In genomic region chr6:125493147-125493546, GRCm38 (mm10) we compare ENCODE assay signal across 8 mouse cellular contexts. TPM values are rescaled to one million over a fixed set of nuclear protein-coding genes. Genes with fewer than 3 reads are reported as not detected.
DNase-seq lines count a peak whose midpoint lies in the region; ATAC-seq and TF ChIP-seq lines count a peak whose summit lies in the region.

No protein-coding gene starts in this region.

- WGBS in kidney, postnatal 0 days = 52% methylated on average over 5 of the region's 5 CpGs
- WGBS in forebrain, embryonic 13.5 days = 51% methylated on average over 5 of the region's 5 CpGs
- 28% methylated on average over 5 of the region's 5 CpGs for WGBS in liver, embryonic 12.5 days (ENCODE audit: insufficient replicate concordance)
- 49% methylated on average over 5 of the region's 5 CpGs for WGBS in neural tube, embryonic 14.5 days

- TF ChIP-seq CTCF in kidney, postnatal 0 days (IDR thresholded peaks at IDR 0.05; ENCODE audit: low read depth) = no peak

- peak overlapping the region; percentile 78; the same call in 1 of the 2 replicates for H3K4me3 ChIP-seq in kidney, postnatal 0 days (replicated peaks; ENCODE audit: low read depth, low read length)
- H3K4me3 ChIP-seq in forebrain, embryonic 13.5 days = peak overlapping the region; percentile 65; the same call in 1 of the 2 replicates
- peak overlapping the region; percentile 64 for H3K4me3 ChIP-seq in liver, embryonic 12.5 days
- no peak overlapping the region for H3K4me3 ChIP-seq in neural tube, embryonic 14.5 days (ENCODE audit: low read depth, low read length)

- ATAC-seq in kidney, postnatal 0 days (replicated peaks; ENCODE audit: low FRiP score, low read depth) = no peak
- ATAC-seq in forebrain, embryonic 13.5 days = no peak
- no peak for ATAC-seq in liver, embryonic 12.5 days
- ATAC-seq in neural tube, embryonic 14.5 days (ENCODE audit: low read depth) = no peak

- peaks cover 17% of the 10 kb centered on the region for H3K4me1 ChIP-seq in kidney, postnatal 0 days (replicated peaks; ENCODE audit: insufficient read depth, low read length)
- peaks cover 13% of the 10 kb centered on the region; the same call in 1 of the 2 replicates for H3K4me1 ChIP-seq in forebrain, embryonic 13.5 days
- peaks cover 48% of the 10 kb centered on the region for H3K4me1 ChIP-seq in liver, embryonic 12.5 days
- H3K4me1 ChIP-seq in neural tube, embryonic 14.5 days (ENCODE audit: control insufficient read depth, insufficient read depth, low read length) = peaks cover 3% of the 10 kb centered on the region; the same call in 1 of the 2 replicates

- H3K4me2 ChIP-seq in kidney, postnatal 0 days (ENCODE audit: low read length) = peak overlapping the region; percentile 97
- peak overlapping the region; percentile 85 for H3K4me2 ChIP-seq in forebrain, embryonic 13.5 days
- peak overlapping the region; percentile 83 for H3K4me2 ChIP-seq in liver, embryonic 12.5 days
- peak overlapping the region; percentile 84 for H3K4me2 ChIP-seq in neural tube, embryonic 14.5 days (ENCODE audit: low read depth, low read length)

- DNase-seq in kidney, postnatal 0 days (ENCODE audit: low spot score) = no peak
- DNase-seq in kidney, postnatal 36 days = no peak
- no peak for DNase-seq in urinary bladder, adult 18-20 months (ENCODE audit: low spot score in 2 of 2)
- DNase-seq in urinary bladder, postnatal 25 days (ENCODE audit: low spot score) = no peak
- DNase-seq in right cerebral cortex, postnatal 25 days = no peak

- H3K9ac ChIP-seq in kidney, postnatal 0 days (ENCODE audit: low read depth, low read length) = no peak overlapping the region
- H3K9ac ChIP-seq in forebrain, embryonic 13.5 days = no peak overlapping the region
- H3K9ac ChIP-seq in liver, embryonic 12.5 days = no peak overlapping the region
- H3K9ac ChIP-seq in neural tube, embryonic 14.5 days (replicated peaks; ENCODE audit: low read depth, low read length) = 0 out of 2 replicates have a peak overlapping the region, but pooled peaks have one; percentile 47

- no peaks in the 10 kb centered on the region for H3K36me3 ChIP-seq in kidney, postnatal 0 days (ENCODE audit: insufficient read depth, low read length)
- no peaks in the 10 kb centered on the region for H3K36me3 ChIP-seq in forebrain, embryonic 13.5 days (ENCODE audit: poor library complexity, severe bottlenecking)
- H3K36me3 ChIP-seq in liver, embryonic 12.5 days = no peaks in the 10 kb centered on the region
- no peaks in the 10 kb centered on the region for H3K36me3 ChIP-seq in neural tube, embryonic 14.5 days (ENCODE audit: control insufficient read depth, insufficient read depth, low read length)

- H3K27ac ChIP-seq in kidney, postnatal 0 days = no peak overlapping the region
- no peak overlapping the region for H3K27ac ChIP-seq in forebrain, embryonic 13.5 days
- H3K27ac ChIP-seq in liver, embryonic 12.5 days = no peak overlapping the region
- H3K27ac ChIP-seq in neural tube, embryonic 14.5 days (ENCODE audit: low read depth, low read length) = no peak overlapping the region

- H3K9me3 ChIP-seq in kidney, postnatal 0 days (replicated peaks; ENCODE audit: low read length) = no peaks in the 10 kb centered on the region
- no peaks in the 10 kb centered on the region for H3K9me3 ChIP-seq in forebrain, embryonic 13.5 days (replicated peaks)
- no peaks in the 10 kb centered on the region for H3K9me3 ChIP-seq in liver, embryonic 12.5 days (replicated peaks)
- no peaks in the 10 kb centered on the region for H3K9me3 ChIP-seq in neural tube, embryonic 14.5 days (ENCODE audit: control insufficient read depth, low read length)

- no peaks in the 10 kb centered on the region for H3K27me3 ChIP-seq in kidney, postnatal 0 days (ENCODE audit: insufficient read depth, low read length)
- H3K27me3 ChIP-seq in forebrain, embryonic 13.5 days = peaks cover 12% of the 10 kb centered on the region; the same call in 1 of the 2 replicates
- peaks cover 42% of the 10 kb centered on the region for H3K27me3 ChIP-seq in liver, embryonic 12.5 days (replicated peaks)
- H3K27me3 ChIP-seq in neural tube, embryonic 14.5 days (ENCODE audit: control insufficient read depth, insufficient read depth, low read length) = peaks cover 11% of the 10 kb centered on the region

RNA-seq across cellular contexts. Expression of gene Cd9, which starts 1.4 kb away (rescaled TPM):
- polyA plus RNA-seq in kidney, postnatal 0 days (2015; fragmentation: Nextera tagmentation; extraction: Ambion mirVana) = 271 and 278 TPM in 2 replicates
- 48.3 and 52.3 TPM in 2 replicates for polyA plus RNA-seq in forebrain, embryonic 13.5 days (2015; fragmentation: Nextera tagmentation; extraction: Ambion mirVana)
- polyA plus RNA-seq in liver, embryonic 12.5 days (2016; fragmentation: Nextera tagmentation; extraction: Ambion mirVana) = 88.3 and 93.3 TPM in 2 replicates
- polyA plus RNA-seq in neural tube, embryonic 14.5 days (2014; fragmentation: Nextera tagmentation; extraction: Ambion mirVana) = 88.4 and 102 TPM in 2 replicates

RNA-seq across cellular contexts. Expression of gene Vwf, which starts 53.4 kb away (rescaled TPM):
- polyA plus RNA-seq in kidney, postnatal 0 days (2015; fragmentation: Nextera tagmentation; extraction: Ambion mirVana) = 4.5 and 5.1 TPM in 2 replicates
- polyA plus RNA-seq in forebrain, embryonic 13.5 days (2015; fragmentation: Nextera tagmentation; extraction: Ambion mirVana) = 4.8 and 7.7 TPM in 2 replicates
- polyA plus RNA-seq in liver, embryonic 12.5 days (2016; fragmentation: Nextera tagmentation; extraction: Ambion mirVana) = 19.2 and 21.5 TPM in 2 replicates
- 6.5 and 10.9 TPM in 2 replicates for polyA plus RNA-seq in neural tube, embryonic 14.5 days (2014; fragmentation: Nextera tagmentation; extraction: Ambion mirVana)
